Mouse (Mus musculus) lung, postnatal 0 days (tissue): ENCODE results near the gene Nlrx1.

Experiments
- CTCF ChIP-seq: IDR thresholded peaks from 2 replicates; pipeline ENCODE4 v1.5.1; 2016; ENCODE audit warnings: antibody characterized with exemption, mild to moderate bottlenecking
- EP300 ChIP-seq: IDR thresholded peaks from 2 replicates; pipeline ENCODE4 v1.6.1; 2016; ENCODE audit warnings: antibody characterized with exemption, mild to moderate bottlenecking, control low read depth

DNA sequence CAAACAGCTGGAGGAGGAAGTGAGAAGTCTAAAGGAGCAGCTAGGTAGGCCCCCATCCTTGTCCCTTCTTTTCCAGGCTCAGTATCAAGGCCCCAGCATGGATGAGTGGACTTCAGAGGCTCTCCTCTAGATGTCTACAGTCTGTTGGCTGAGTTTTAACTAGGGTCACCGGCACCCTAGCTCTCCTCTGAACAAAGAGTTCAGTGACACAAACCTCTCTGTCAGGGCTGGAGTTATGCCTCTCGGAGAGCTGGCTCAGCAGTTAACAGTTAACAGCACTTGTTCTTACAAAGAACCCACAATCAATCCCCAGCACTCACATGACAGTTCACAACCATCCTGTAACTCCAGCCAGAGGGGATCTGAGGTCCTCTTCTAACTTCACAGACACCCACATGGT is 24.8 kb downstream of the Nlrx1 start:
- no peak for TF ChIP-seq CTCF
- no peak for TF ChIP-seq EP300
